Mouse (Mus musculus) heart, embryonic 14.5 days (tissue): ENCODE data around the gene Zc3h10. TPM values are rescaled to one million over a fixed set of nuclear protein-coding genes. Genes with fewer than 3 reads are reported as not detected.

Experiments used
- ATAC-seq: fragments of 200-750 bp; cut with Nextera tagmentation; 2 replicates; pipeline ENCODE4 v1.8.0; 2017; ENCODE audit warnings: low read depth, moderate TSS enrichment; ENCODE audit not compliant: insufficient number of reproducible peaks, insufficient read depth, low FRiP score
- H3K27ac ChIP-seq, 2 experiments: fragments of 200-500 bp in 1 of 2; fragments of 300-500 bp in 1 of 2; sonication (generic) in 1 of 2; replicated peaks in 1 of 2; 2 replicates each; pipeline ENCODE4 v1.5.1; 2012 to 2014; ENCODE audit warnings: low read depth in 2 of 2, low read length in 2 of 2, control low read depth in 1 of 2, mild to moderate bottlenecking in 1 of 2, mixed read lengths in 1 of 2; ENCODE audit not compliant: control insufficient read depth in 1 of 2, insufficient read depth in 1 of 2
- H3K27me3 ChIP-seq: fragments of 300-500 bp; sonication (generic); 2 replicates; pipeline ENCODE4 v1.6.1; 2014; ENCODE audit warnings: mild to moderate bottlenecking, low read length, control low read depth; ENCODE audit not compliant: control insufficient read depth, insufficient read depth
- H3K36me3 ChIP-seq: fragments of 300-500 bp; sonication (generic); 2 replicates; pipeline ENCODE4 v1.6.1; 2014; ENCODE audit warnings: mild to moderate bottlenecking, control low read depth, low read length, mixed read lengths; ENCODE audit not compliant: control insufficient read depth, insufficient read depth
- H3K4me1 ChIP-seq, 2 experiments: fragments of 200-500 bp in 1 of 2; fragments of 300-500 bp in 1 of 2; sonication (generic) in 1 of 2; 2 replicates each; pipeline ENCODE4 v1.6.1; 2012 to 2014; ENCODE audit warnings: low read length in 2 of 2, control low read depth in 1 of 2, mixed read lengths in 1 of 2; ENCODE audit not compliant: control insufficient read depth in 2 of 2, insufficient read depth in 2 of 2
- H3K4me2 ChIP-seq: fragments of 300-500 bp; sonication (generic); 2 replicates; pipeline ENCODE4 v1.6.1; 2014; ENCODE audit warnings: mild to moderate bottlenecking, low read length
- H3K4me3 ChIP-seq, 2 experiments: fragments of 200-500 bp in 1 of 2; fragments of 300-500 bp in 1 of 2; sonication (generic) in 1 of 2; 2 replicates each; pipeline ENCODE4 v1.5.1; 2012 to 2014; ENCODE audit warnings: low read length in 2 of 2, mild to moderate bottlenecking in 2 of 2, control low read depth in 1 of 2, low read depth in 1 of 2, moderate library complexity in 1 of 2; ENCODE audit not compliant: control insufficient read depth in 1 of 2, insufficient read depth in 1 of 2
- H3K9ac ChIP-seq: fragments of 300-500 bp; sonication (generic); 2 replicates; pipeline ENCODE4 v1.6.1; 2014; ENCODE audit warnings: mild to moderate bottlenecking, low read length
- H3K9me3 ChIP-seq: fragments of 300-500 bp; sonication (generic); 2 replicates; pipeline ENCODE4 v1.6.1; 2016; ENCODE audit warnings: low read length, control low read depth; ENCODE audit not compliant: control insufficient read depth
- WGBS: fragments of 180-500 bp; shearing (Covaris S2); extraction: QIAGEN DNeasy Blood & Tissue Kit; methylation state at CpG from one replicate; pipeline ENCODE4 v1.1.7; 2014; 5-methylcytosine and 5-hydroxymethylcytosine counted together
- polyA plus RNA-seq: library from polyadenylated mRNA; unstranded; fragments of >200 nt; fragmentation: Nextera tagmentation; extraction: Ambion mirVana; gene quantifications from 2 replicates; pipeline ENCODE4 v1.2.1, GENCODE M21; 2014

Zc3h10 gene
- polyA plus RNA-seq, 1 experiment from 2014 or later, result 8.2 TPM

DNA sequence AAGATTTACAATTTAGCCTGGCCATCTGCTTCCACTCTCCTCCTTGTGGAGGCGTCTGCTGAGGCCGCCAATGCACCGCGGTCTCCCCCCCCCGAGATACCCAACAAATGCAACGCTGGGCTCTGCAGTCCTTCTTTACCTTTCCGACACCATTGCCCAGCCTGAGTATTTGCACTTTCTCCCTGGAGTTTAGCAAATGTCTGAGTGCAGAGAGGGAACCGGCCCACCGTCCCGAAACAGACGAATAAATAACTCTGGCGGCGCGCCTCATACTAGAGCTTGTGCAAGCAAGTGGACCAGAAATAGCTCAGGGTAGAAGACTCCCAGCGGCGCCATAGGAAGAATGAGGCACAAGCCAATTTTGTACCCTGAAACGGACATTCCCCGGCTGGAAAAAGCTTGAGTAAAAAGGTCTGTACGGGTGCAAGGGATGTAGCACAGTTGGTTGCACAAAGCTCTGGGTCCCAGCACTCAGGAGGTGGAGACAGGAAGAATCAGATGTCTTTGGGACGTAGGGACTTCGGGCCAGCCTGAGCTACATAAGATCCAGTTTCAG lies 48.4 kb downstream of the Zc3h10 start:
- Histone ChIP-seq H3K4me3 (peak overlapping the region; percentile 56 to 89), H3K27me3 (no peaks in the 10 kb centered on the region), H3K36me3 (no peaks in the 10 kb centered on the region), H3K4me1 (peaks cover 20 to 42% of the 10 kb centered on the region in 2 experiments), H3K9ac (peak overlapping the region; percentile 80), H3K9me3 (no peaks in the 10 kb centered on the region), H3K27ac (peak overlapping the region; percentile 97 to 99), H3K4me2 (peak overlapping the region; percentile 69)
- peak; percentile 12; the same call in 1 of the 2 replicates for ATAC-seq
- 2% methylated on average over 21 of the region's 21 CpGs for WGBS

DNA sequence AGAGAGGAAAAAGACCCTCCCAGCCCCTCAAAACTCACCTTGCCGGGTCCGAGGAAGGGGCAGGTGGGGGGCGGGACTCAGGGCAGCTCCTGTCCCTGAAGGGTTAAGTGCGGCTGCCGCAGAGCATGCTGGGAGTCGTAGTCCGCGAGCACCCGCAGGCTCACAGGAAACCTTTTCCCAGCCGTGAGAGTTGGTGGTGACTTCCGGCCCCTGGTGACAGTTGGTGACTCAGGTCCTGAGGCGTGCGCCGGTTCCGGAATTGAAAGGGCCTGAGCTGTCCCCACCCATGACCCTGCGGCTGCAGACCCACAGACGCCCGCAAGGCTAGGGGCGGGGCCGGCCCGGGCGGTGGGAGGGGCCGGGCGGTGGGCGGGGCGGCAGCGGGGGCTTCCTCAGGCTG lies 49.0 kb downstream of the Zc3h10 start, which contains the start of gene Myl6b:
Gene Myl6b, minus strand, starts transcription at position 96 of the 400 bp plus-strand sequence.
- Histone ChIP-seq H3K9ac (peak within 1 kb of the TSS; percentile 80), H3K36me3 (no peaks in the 10 kb centered on the region), H3K27ac (peak within 1 kb of the TSS; percentile 97 to 99), H3K27me3 (no peaks in the 10 kb centered on the region), H3K4me1 (peaks cover 20 to 42% of the 10 kb centered on the region in 2 experiments), H3K4me3 (peak within 1 kb of the TSS; percentile 56 to 89), H3K9me3 (no peaks in the 10 kb centered on the region), H3K4me2 (peak within 1 kb of the TSS; percentile 69)
- ATAC-seq, result peak; percentile 93
- under 1% methylated on average over 27 of the region's 27 CpGs for WGBS

DNA sequence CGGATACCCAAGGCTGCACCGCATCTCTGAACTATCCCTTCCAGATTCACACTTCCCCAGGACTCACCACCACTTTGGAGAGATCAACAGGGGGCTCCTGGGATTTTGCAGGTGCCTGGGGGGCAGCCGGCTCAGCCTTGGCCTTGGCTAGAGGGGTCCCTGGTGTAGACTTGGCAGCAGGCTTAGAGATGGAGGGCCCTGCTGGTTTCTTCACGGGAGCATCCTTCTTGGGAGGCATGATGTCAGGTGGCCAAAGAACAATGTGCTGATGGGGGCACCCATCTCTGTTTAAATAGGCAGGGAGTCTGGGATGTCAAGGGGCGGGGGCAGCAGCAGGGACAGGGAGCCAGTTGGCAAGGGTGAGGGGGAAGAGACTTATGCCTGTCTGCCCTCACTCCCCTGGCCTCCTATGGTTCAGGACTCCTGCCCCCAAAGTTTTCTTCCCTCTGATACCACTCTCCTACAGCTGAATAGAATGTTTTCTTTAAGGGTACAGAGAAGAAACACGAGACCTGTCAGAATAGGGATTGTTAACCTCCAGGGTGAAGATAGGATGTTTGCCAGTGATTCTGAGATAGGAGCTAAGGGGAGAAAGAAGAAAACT lies 50.3 kb downstream of the Zc3h10 start:
- no peak overlapping the region for H3K4me3 ChIP-seq
- WGBS, result 46% methylated on average over 6 of the region's 6 CpGs
- H3K9ac ChIP-seq, result peak overlapping the region; percentile 56
- no peak for ATAC-seq
- H3K36me3 ChIP-seq, result peaks cover under 1% of the 10 kb centered on the region; the same call in 1 of the 2 replicates
- H3K9me3 ChIP-seq, result no peaks in the 10 kb centered on the region
- H3K27ac ChIP-seq, result no peak overlapping the region; a peak in 1 of 4 replicates
- H3K27me3 ChIP-seq, result no peaks in the 10 kb centered on the region
- peaks cover 20 to 42% of the 10 kb centered on the region in 2 experiments for H3K4me1 ChIP-seq
- no peak overlapping the region for H3K4me2 ChIP-seq

DNA sequence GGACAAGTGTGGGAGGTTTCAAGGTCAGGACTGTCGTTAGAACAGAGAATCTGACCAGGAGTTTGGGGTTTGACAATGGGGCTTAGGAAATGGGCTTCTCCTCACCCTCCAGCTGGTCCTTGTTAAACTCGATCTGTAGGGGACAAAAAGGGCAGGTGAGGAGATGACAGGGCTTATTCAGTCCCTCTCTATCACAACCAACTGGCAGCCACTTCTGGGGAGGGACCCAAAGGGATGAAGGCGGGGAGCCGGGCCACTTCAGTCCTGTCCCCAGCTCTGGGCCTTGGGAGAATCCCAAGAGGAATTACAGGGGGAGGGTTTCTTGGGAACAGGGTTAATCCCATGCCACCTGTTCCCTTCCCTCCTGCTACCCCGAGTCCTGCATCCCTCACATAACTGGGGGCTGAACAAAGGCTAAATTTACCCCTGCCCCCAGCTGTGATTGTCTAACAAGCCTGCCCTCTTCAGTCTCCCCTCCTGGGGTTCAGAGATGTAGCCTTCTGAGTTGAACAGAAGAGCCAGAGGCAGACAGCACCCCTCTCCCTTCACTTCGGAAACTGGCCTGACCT lies 51.0 kb downstream of the Zc3h10 start:
- peaks cover 25 to 46% of the 10 kb centered on the region in 2 experiments for H3K4me1 ChIP-seq
- 28% methylated on average over 6 of the region's 6 CpGs for WGBS
- H3K36me3 ChIP-seq, result peaks cover 6% of the 10 kb centered on the region
- H3K4me2 ChIP-seq, result no peak overlapping the region
- no peak for ATAC-seq
- peak overlapping the region; percentile 56 for H3K9ac ChIP-seq
- H3K9me3 ChIP-seq, result no peaks in the 10 kb centered on the region
- no peak overlapping the region; a peak in 2 of 4 replicates for H3K27ac ChIP-seq
- no peaks in the 10 kb centered on the region for H3K27me3 ChIP-seq
- no peak overlapping the region for H3K4me3 ChIP-seq

DNA sequence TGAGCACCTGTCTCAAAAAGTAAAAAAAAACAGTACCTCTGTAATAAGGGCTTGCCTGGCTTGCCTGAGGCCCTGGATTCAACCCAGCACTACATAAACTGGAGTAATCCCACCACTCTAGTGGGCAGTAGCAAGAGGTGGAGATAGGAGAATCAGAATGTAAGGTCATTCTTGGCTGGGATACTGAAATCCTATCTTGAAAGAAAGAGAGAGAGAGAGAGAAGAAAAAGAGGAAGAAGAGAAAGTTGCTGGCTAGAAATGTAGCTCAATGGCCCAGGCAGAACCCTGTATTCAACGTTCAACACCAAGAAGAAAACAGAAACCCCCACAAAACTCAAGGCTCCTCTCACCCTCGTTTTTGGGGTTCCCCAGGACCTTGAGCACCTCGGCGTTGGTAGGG lies 51.7 kb downstream of the Zc3h10 start:
- H3K4me2 ChIP-seq, result no peak overlapping the region
- ATAC-seq, result no peak
- WGBS, result 76% methylated on average over 4 of the region's 4 CpGs
- no peak overlapping the region; a peak in 1 of 4 replicates for H3K27ac ChIP-seq
- no peaks in the 10 kb centered on the region for H3K9me3 ChIP-seq
- H3K27me3 ChIP-seq, result no peaks in the 10 kb centered on the region
- peaks cover 32 to 53% of the 10 kb centered on the region in 2 experiments for H3K4me1 ChIP-seq
- peaks cover 13% of the 10 kb centered on the region for H3K36me3 ChIP-seq
- H3K9ac ChIP-seq, result no peak overlapping the region; the same call in 1 of the 2 replicates
- no peak overlapping the region for H3K4me3 ChIP-seq

DNA sequence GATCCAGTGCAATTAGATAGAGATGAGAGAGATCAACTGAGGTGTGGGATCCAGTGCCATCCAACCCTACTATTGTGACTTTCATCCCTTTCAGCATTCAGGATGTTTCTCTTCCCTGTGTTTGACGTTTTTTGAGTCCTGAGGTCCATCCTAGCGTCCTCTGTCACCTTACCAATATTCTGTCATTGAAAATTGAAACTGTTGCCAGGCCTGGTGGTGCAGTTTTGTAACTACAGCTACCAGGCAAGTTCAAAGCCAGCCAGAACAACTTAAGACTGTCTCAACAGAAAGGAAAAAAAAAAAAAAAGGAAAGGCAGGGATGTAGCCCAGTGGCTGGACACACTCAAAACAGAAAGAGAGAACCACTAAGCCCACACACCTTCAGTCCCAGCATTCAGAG lies 52.3 kb downstream of the Zc3h10 start:
- Histone ChIP-seq H3K4me1 (peaks cover 34 to 59% of the 10 kb centered on the region in 2 experiments), H3K9ac (peak overlapping the region; percentile 97), H3K36me3 (peaks cover 20% of the 10 kb centered on the region), H3K4me3 (peak overlapping the region; percentile 71 to 84; a peak in 3 of 4 replicates), H3K27me3 (no peaks in the 10 kb centered on the region), H3K9me3 (no peaks in the 10 kb centered on the region), H3K27ac (peak overlapping the region; percentile 88 to 98), H3K4me2 (peak overlapping the region; percentile 74)
- no peak for ATAC-seq
- WGBS, result 67% methylated on average over 2 of the region's 2 CpGs

DNA sequence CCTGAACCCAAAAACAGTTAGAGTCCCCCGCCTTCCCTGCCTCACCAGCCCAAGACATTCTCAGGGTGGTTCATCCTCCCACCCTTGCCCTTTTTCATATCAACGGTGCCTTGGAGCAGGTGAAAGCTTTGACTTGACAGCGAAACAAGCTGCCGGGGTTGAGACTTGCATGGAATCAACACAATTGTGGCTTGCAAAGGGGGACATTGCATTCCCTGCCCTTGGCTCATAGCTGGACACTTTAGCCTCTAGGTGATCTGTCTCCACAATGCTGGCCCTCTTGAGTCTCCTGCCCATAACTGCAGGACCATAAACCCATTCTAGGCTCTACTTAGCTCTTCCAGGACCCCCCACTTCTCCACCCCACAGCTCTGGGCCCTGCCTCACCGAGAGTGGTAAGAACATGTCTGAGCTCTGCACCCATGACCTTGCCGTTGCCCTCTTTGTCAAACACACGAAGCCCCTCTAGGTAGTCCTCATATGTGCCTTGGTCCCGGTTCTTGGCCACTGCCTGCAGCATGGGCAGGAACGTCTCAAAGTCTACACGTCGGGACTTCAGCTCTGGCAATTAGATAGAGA lies 52.8 kb downstream of the Zc3h10 start:
- peaks cover 25% of the 10 kb centered on the region for H3K36me3 ChIP-seq
- peak overlapping the region; percentile 97 for H3K9ac ChIP-seq
- no peak for ATAC-seq
- peaks cover 38 to 64% of the 10 kb centered on the region in 2 experiments for H3K4me1 ChIP-seq
- H3K9me3 ChIP-seq, result no peaks in the 10 kb centered on the region
- H3K4me2 ChIP-seq, result peak overlapping the region; percentile 74
- WGBS, result 40% methylated on average over 11 of the region's 11 CpGs
- H3K27me3 ChIP-seq, result no peaks in the 10 kb centered on the region
- H3K27ac ChIP-seq, result peak overlapping the region; percentile 88 to 98
- peak overlapping the region; percentile 71 to 84 for H3K4me3 ChIP-seq
